ENCODE assay signal across 8 mouse cellular contexts in the genomic region with DNA sequence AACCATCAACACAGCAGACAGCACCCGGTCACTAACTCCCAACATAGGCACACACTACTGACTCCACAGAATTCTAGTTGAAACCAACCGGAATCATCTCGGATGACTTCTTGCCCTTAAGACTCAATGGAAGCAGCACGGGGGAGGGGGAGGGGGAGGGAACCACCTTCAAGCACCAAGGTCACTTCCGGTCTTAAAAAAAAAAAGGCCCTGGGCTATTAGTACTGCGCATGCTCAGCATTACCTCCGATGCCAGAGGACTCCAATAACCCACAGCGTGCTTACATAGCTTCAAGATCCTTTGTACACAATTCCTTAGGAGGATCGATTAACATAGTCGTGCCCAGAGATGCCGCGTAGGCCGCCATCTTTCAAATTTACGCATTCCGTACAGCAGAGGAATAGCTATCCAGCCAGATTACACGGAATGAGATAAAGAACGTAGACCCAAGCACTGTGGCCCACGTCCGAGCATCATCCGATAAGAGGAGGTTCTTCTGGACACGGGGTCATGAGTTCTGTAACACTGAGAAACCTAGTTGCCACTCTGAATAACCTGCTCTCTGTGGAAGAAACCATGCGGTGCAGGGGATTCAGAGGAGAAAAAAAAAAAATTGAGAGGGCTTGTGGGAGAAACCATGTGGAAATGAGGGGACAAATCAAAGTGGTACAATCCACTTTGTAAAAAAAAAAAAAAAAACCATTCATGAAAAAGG. TPM values are rescaled to one million over a fixed set of nuclear protein-coding genes. Genes with fewer than 3 reads are reported as not detected.
DNase-seq lines count a peak whose midpoint lies in the region; ATAC-seq and TF ChIP-seq lines count a peak whose summit lies in the region.

A gene (minus strand): TSS at position 607 of the 716 bp plus-strand sequence.

- H3K9me3 ChIP-seq in ES-E14 (ENCODE audit: control insufficient read depth, insufficient read depth, low read depth, low read length) = no peaks in the 10 kb centered on the region
- H3K9me3 ChIP-seq in forebrain, embryonic 14.5 days (replicated peaks; ENCODE audit: control insufficient read depth, low read length) = no peaks in the 10 kb centered on the region

- DNase-seq in ES-E14 (ENCODE audit: low read depth, low spot score) = peak; percentile 84
- DNase-seq in cerebellum, adult 11 months = peak; percentile 66
- DNase-seq in forebrain, embryonic 14.5 days (ENCODE audit: low spot score) = peak; percentile 98
- peak; percentile 47 to 52 for DNase-seq in heart, postnatal 14 days
- peak; percentile 70 for DNase-seq in layer of hippocampus, adult 11-12 months (ENCODE audit: low spot score)
- DNase-seq in lung, adult 18-20 months = peak; percentile 67 to 80
- DNase-seq in thymus, adult 18-20 months = peak; percentile 12 to 48

- peak; percentile 86 for ATAC-seq in forebrain, embryonic 14.5 days
- peak; percentile 52 for ATAC-seq in neutrophil, adult 5-6 weeks (ENCODE audit: extremely low read depth, insufficient number of reproducible peaks, low FRiP score, poor library complexity, severe bottlenecking)

- peak within 1 kb of the TSS; percentile 81 for H3K9ac ChIP-seq in ES-E14 (ENCODE audit: insufficient read depth, low read depth, low read length, poor library complexity, severe bottlenecking)
- peak within 1 kb of the TSS; percentile 68 for H3K9ac ChIP-seq in forebrain, embryonic 14.5 days (ENCODE audit: low read length)

- in situ Hi-C loops in ES-E14 (cut with MboI; ENCODE audit: low sequenced_read_pairs in 2 of 2, unreplicated experiment in 2 of 2) = no loop called here

- under 1% methylated on average over 22 of the region's 22 CpGs for WGBS in forebrain, embryonic 14.5 days

- peaks cover 2% of the 10 kb centered on the region for H3K36me3 ChIP-seq in ES-E14 (ENCODE audit: control insufficient read depth, insufficient read depth, low read length, poor library complexity, severe bottlenecking)
- H3K36me3 ChIP-seq in forebrain, embryonic 14.5 days (ENCODE audit: control insufficient read depth, insufficient read depth, low read length) = peaks cover 18% of the 10 kb centered on the region

- peak within 1 kb of the TSS; percentile 86 for H3K27ac ChIP-seq in ES-E14 (ENCODE audit: insufficient read depth, low read depth, low read length, poor library complexity, severe bottlenecking)
- peak within 1 kb of the TSS; percentile 96 for H3K27ac ChIP-seq in forebrain, embryonic 14.5 days (ENCODE audit: low read depth, low read length)

- H3K27me3 ChIP-seq in forebrain, embryonic 14.5 days (replicated peaks; ENCODE audit: control insufficient read depth, insufficient read depth, low read length) = no peaks in the 10 kb centered on the region

- peak within 1 kb of the TSS; percentile 57 for H3K4me2 ChIP-seq in forebrain, embryonic 14.5 days (ENCODE audit: low read length)

- H3K4me3 ChIP-seq in ES-E14 (ENCODE audit: insufficient read depth in 1 of 2, low read depth in 1 of 2, low read length in 2 of 2, poor library complexity in 1 of 2, severe bottlenecking in 1 of 2) = peak within 1 kb of the TSS; percentile 73 to 82
- H3K4me3 ChIP-seq in forebrain, embryonic 14.5 days (ENCODE audit: low read depth, low read length) = peak within 1 kb of the TSS; percentile 62

- intact Hi-C loops in heart, postnatal 14 days (cut with DNase I) = loop anchor here (5.0 kb wide), 1 partner anchor 89 kb away; a partner anchor contains a TSS

- peaks cover 10 to 17% of the 10 kb centered on the region in 2 experiments for H3K4me1 ChIP-seq in ES-E14 (ENCODE audit: control insufficient read depth in 2 of 2, insufficient read depth in 2 of 2, low read length in 2 of 2, poor library complexity in 1 of 2)
- peaks cover 15% of the 10 kb centered on the region for H3K4me1 ChIP-seq in forebrain, embryonic 14.5 days (ENCODE audit: control insufficient read depth, insufficient read depth, low read length)

TF ChIP-seq in ES-E14, 5 proteins besides CTCF, POLR2A, EP300 and RAD21:
- no peak for TF ChIP-seq CHD2 (IDR thresholded peaks at IDR 0.05; ENCODE audit: low read depth, low read length)
- TF ChIP-seq ZC3H11A (IDR thresholded peaks at IDR 0.05; ENCODE audit: borderline replicate concordance, low read depth, low read length) = no peak
- peak; percentile 98 for TF ChIP-seq ZNF384 (IDR thresholded peaks at IDR 0.05; ENCODE audit: low read depth, low read length)
- TF ChIP-seq MAFK (IDR thresholded peaks at IDR 0.05; ENCODE audit: insufficient read depth, low read depth, low read length) = no peak
- peak; percentile 28; the same call in 1 of the 2 replicates for TF ChIP-seq HCFC1 (IDR thresholded peaks at IDR 0.05; ENCODE audit: borderline replicate concordance, insufficient read depth, low read length)

RNA-seq across cellular contexts. Expression of the gene that starts here (rescaled TPM):
- 5.1 and 6.1 TPM in 2 replicates for total RNA-seq in ES-E14 (2012; rRNA removed)
- polyA plus RNA-seq in forebrain, embryonic 14.5 days (2014; fragmentation: Nextera tagmentation; extraction: Ambion mirVana) = 19.2 and 20.5 TPM in 2 replicates
- total RNA-seq in heart, postnatal 14 days (2021) = 10 to 100 TPM in 1 of 2 experiments, 1 to 10 TPM in 1; 9.7 to 10.4 TPM
- total RNA-seq in neutrophil, adult 5-6 weeks (2017) = 9.0 and 10.8 TPM in 2 replicates

Comparison
In these comparisons a context has a peak if more than half of its experiments do, and no peak if none do; other contexts are left out.
1. Peak in every context shown above with its lines: DNase-seq, ATAC-seq, H3K4me3 ChIP-seq and H3K27ac ChIP-seq.
2. DNase-seq: peak in every context shown above with its lines; median percentile 98 in forebrain, embryonic 14.5 days; 84 in ES-E14; 74 in lung, adult 18-20 months; 70 in layer of hippocampus, adult 11-12 months; 66 in cerebellum, adult 11 months; 50 in heart, postnatal 14 days; 30 in thymus, adult 18-20 months.